Comparison of ENCODE assay signal across 8 mouse cellular contexts in the genomic region with DNA sequence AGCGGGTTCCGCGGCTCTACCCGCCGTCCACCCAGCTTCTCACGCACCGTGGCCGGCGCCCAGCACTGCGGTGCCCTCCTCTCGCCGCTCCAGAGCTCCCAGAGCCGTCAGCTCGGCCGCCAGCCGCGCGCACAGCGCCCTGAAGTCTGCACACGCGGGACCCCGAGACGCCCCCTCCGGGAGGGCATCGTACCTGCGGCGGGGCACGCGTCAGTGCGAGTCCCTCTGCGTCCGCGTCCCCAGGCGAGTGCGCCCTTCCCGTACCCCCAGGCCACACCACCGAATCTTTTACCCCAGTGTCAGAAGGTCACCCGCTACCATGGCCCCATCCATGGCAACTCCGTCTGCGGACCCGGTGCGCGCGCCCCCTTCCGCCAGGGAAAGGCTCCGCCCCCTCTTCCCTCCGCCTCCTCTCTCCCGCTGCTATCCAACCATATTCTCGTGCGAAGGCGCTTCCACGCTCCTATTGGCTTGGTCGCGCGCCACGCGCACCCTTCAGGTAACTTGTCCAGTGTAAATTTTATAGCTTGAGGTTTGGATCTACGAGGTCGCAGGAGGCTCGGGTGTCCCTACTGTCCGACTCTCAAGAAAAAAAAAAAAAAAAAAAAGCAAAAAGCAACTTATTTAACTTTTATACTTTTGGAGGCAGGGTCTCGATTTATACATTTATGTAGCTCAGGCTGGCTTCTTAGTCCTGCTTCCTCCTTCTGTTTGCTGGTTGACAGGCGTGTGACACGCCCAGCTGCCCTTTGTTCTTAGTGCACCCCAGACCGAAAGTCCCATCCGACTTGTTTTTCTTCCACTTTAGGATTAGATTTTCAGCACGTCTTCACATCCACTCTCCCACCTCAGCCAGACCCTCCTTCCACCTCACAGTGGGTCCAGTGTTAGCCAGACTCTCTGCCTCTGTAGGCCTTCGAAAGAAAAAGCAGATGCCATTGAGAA. TPM values are rescaled to one million over a fixed set of nuclear protein-coding genes. Genes with fewer than 3 reads are reported as not detected.
DNase-seq lines count a peak whose midpoint lies in the region; ATAC-seq and TF ChIP-seq lines count a peak whose summit lies in the region.

A gene (minus strand): TSS at position 397 of the 945 bp plus-strand sequence.

- H3K27me3 ChIP-seq in hindbrain, embryonic 16.5 days (replicated peaks; ENCODE audit: control insufficient read depth, insufficient read depth, low read length) = peaks cover 3% of the 10 kb centered on the region; the same call in 1 of the 2 replicates

- intact Hi-C loops in gastrocnemius, adult 2 months (cut with DNase I) = no loop called here

- no peaks in the 10 kb centered on the region for H3K36me3 ChIP-seq in hindbrain, embryonic 16.5 days (ENCODE audit: control insufficient read depth, insufficient read depth, low read length)
- H3K36me3 ChIP-seq in macrophage (ENCODE audit: inconsistent target) = no peaks in the 10 kb centered on the region; the same call in 1 of the 2 replicates

- H3K4me1 ChIP-seq in hindbrain, embryonic 16.5 days (ENCODE audit: control insufficient read depth, insufficient read depth, low read depth, low read length) = peaks cover 9% of the 10 kb centered on the region

- H3K9me3 ChIP-seq in hindbrain, embryonic 16.5 days (ENCODE audit: control insufficient read depth, low read length) = no peaks in the 10 kb centered on the region

- ATAC-seq in activated CD4-positive, CD25-positive, alpha-beta regulatory T cell, adult 4 months = peak; percentile 83
- ATAC-seq in common myeloid progenitor, adult 5-6 weeks (replicated peaks; ENCODE audit: low read depth, poor library complexity, severe bottlenecking) = peak; percentile 96
- ATAC-seq in hindbrain, embryonic 16.5 days = peak; percentile 83

- H3K79me2 ChIP-seq in macrophage (ENCODE audit: inconsistent target) = no peaks in the 10 kb centered on the region

- peak within 1 kb of the TSS; percentile 97 for H3K27ac ChIP-seq in gastrocnemius, adult 2 months
- H3K27ac ChIP-seq in hindbrain, embryonic 16.5 days (ENCODE audit: low read depth, low read length) = peak within 1 kb of the TSS; percentile 92
- no peak within 1 kb of the TSS for H3K27ac ChIP-seq in macrophage

- peak; percentile 90 for DNase-seq in gastrocnemius, adult 2 months
- DNase-seq in left cerebral cortex, adult 18-20 months (ENCODE audit: low spot score in 2 of 2) = peak; percentile 80 to 89
- peak; percentile 92 for DNase-seq in right cerebral cortex, adult 18-20 months
- DNase-seq in urinary bladder, postnatal 25 days (ENCODE audit: low spot score) = peak; percentile 78

- peak; percentile 48 for TF ChIP-seq CTCF in gastrocnemius, adult 2 months (IDR thresholded peaks at IDR 0.05)

- H3K4me2 ChIP-seq in hindbrain, embryonic 16.5 days (ENCODE audit: low read length) = peak within 1 kb of the TSS; percentile 93

- peak within 1 kb of the TSS; percentile 86 for H3K9ac ChIP-seq in hindbrain, embryonic 16.5 days (ENCODE audit: low read depth, low read length)

- peak within 1 kb of the TSS; percentile 93 for H3K4me3 ChIP-seq in gastrocnemius, adult 2 months
- peak within 1 kb of the TSS; percentile 90 for H3K4me3 ChIP-seq in hindbrain, embryonic 16.5 days (ENCODE audit: low read length)
- peak within 1 kb of the TSS; percentile 21 for H3K4me3 ChIP-seq in macrophage (ENCODE audit: inconsistent target)

- 4% methylated on average over 50 of the region's 68 CpGs for WGBS in hindbrain, embryonic 16.5 days
- WGBS in macrophage (ENCODE audit: missing documents) = 1% methylated on average over 63 of the region's 68 CpGs

RNA-seq across cellular contexts. Expression of the gene that starts here (rescaled TPM):
- 10 to 100 TPM; 11.4 to 16.3 TPM for polyA plus RNA-seq in activated CD4-positive, CD25-positive, alpha-beta regulatory T cell, adult 4 months (2017; shearing (Covaris generic))
- total RNA-seq in common myeloid progenitor, adult 5-6 weeks (2017) = 23.2 and 28.2 TPM in 2 replicates
- total RNA-seq in gastrocnemius, adult 2 months (2021) = 10 to 100 TPM; 10.2 to 11.5 TPM
- 34.6 and 44.1 TPM in 2 replicates for polyA plus RNA-seq in hindbrain, embryonic 16.5 days (2015; fragmentation: Nextera tagmentation; extraction: Ambion mirVana)
- 10 to 100 TPM; 33.8 to 40.2 TPM for total RNA-seq in left cerebral cortex, adult 18-20 months (2021)
- total RNA-seq in macrophage (2018; cell fraction: chromatin; rRNA removed) = 10 to 100 TPM in 24 of 26 experiments, 1 to 10 TPM in 2; 8.8 to 41.7 (median 20.5) TPM
- 10 to 100 TPM in 12 of 26 experiments, 1 to 10 TPM in 14; 6.3 to 13.0 (median 9.8) TPM for total RNA-seq in macrophage (2018; cell fraction: cytosol; rRNA removed)
- total RNA-seq in macrophage (2018; cell fraction: nucleus; rRNA removed) = 10 to 100 TPM in 24 of 26 experiments, 1 to 10 TPM in 2; 6.7 to 41.3 (median 19.7) TPM
- polyA plus RNA-seq in macrophage (2018) = 6.9 to 13.8 TPM (median 12.9 TPM) in 3 replicates

Comparison
In these comparisons a context has a peak if more than half of its experiments do, and no peak if none do; other contexts are left out.
1. H3K4me3 ChIP-seq: peak in every context shown above with its lines; median percentile 93 in gastrocnemius, adult 2 months; 90 in hindbrain, embryonic 16.5 days; 21 in macrophage.